Mouse (Mus musculus) ovary, postnatal 36 days (tissue): ENCODE results near the gene Slc1a4.

ENCODE experiments used
- DNase-seq: peaks from one replicate; pipeline ENCODE4 v3.0.0; 2022; ENCODE audit warnings: low spot score, mixed read lengths

Gene Slc1a4

GRCm38 (mm10) chr11:20332561-20333514 lies at the start of gene Slc1a4:
Slc1a4 (minus strand) TSS chr11:20332713.
- DNase-seq = peak; percentile 90

- DNase-seq = no peak
Observed at GRCm38 (mm10) chr11:20380106-20380505, 47.6 kb upstream of the Slc1a4 start.

- DNase-seq = no peak
Observed at GRCm38 (mm10) chr11:20376642-20377041, 44.1 kb upstream of the Slc1a4 start.

GRCm38 (mm10) chr11:20372616-20373211 lies 40.2 kb upstream of the Slc1a4 start:
- no peak for DNase-seq

- DNase-seq = no peak
Observed at GRCm38 (mm10) chr11:20370486-20370885, 38.0 kb upstream of the Slc1a4 start.

- DNase-seq = no peak
Observed at GRCm38 (mm10) chr11:20366456-20366855, 33.9 kb upstream of the Slc1a4 start.

- no peak for DNase-seq
Observed at GRCm38 (mm10) chr11:20361354-20361753, 28.8 kb upstream of the Slc1a4 start.

- DNase-seq = no peak
Observed at GRCm38 (mm10) chr11:20357684-20358447, 25.4 kb upstream of the Slc1a4 start.

GRCm38 (mm10) chr11:20348466-20348865 lies 16.0 kb upstream of the Slc1a4 start:
- DNase-seq = no peak

- peak; percentile 75 for DNase-seq
Observed at GRCm38 (mm10) chr11:20347548-20347947, 15.0 kb upstream of the Slc1a4 start.

- no peak for DNase-seq
Observed at GRCm38 (mm10) chr11:20346369-20346768, 13.9 kb upstream of the Slc1a4 start.

- DNase-seq = no peak
Observed at GRCm38 (mm10) chr11:20343952-20344351, 11.4 kb upstream of the Slc1a4 start.

GRCm38 (mm10) chr11:20341598-20341997 lies 9.1 kb upstream of the Slc1a4 start:
- DNase-seq = no peak

- no peak for DNase-seq
Observed at GRCm38 (mm10) chr11:20338703-20339102, 6.2 kb upstream of the Slc1a4 start.

- no peak for DNase-seq
Observed at GRCm38 (mm10) chr11:20334301-20334700, 1.8 kb upstream of the Slc1a4 start.

- DNase-seq = peak; percentile 45
Observed at GRCm38 (mm10) chr11:20331690-20332537, 599 bp downstream of the Slc1a4 start.

GRCm38 (mm10) chr11:20331027-20331689 lies 1.4 kb downstream of the Slc1a4 start:
- DNase-seq = no peak

GRCm38 (mm10) chr11:20329711-20330110 lies 2.8 kb downstream of the Slc1a4 start:
- no peak for DNase-seq

GRCm38 (mm10) chr11:20328771-20329170 lies 3.7 kb downstream of the Slc1a4 start:
- DNase-seq = no peak

- DNase-seq = no peak
Observed at GRCm38 (mm10) chr11:20326328-20326995, 6.1 kb downstream of the Slc1a4 start.
